Mouse (Mus musculus) embryonic facial prominence, embryonic 13.5 days (tissue): ENCODE measurements at regions not wholly inside any gene's neighbourhood (a gene's known extent, or its start where the extent isn't known, plus 50 kb on each side); places are given as distances from the start of the nearest gene placed in this dataset.

Source experiments
- ATAC-seq: fragments of 200-750 bp; cut with Nextera tagmentation; 2 replicates; pipeline ENCODE4 v1.8.0; 2017; ENCODE audit warnings: low read depth; ENCODE audit not compliant: insufficient number of reproducible peaks, insufficient read depth, low FRiP score, low TSS enrichment
- H3K27ac ChIP-seq: fragments of 300-500 bp; sonication (generic); 2 replicates; pipeline ENCODE4 v1.5.1; 2015; ENCODE audit warnings: moderate library complexity, mild to moderate bottlenecking, inconsistent platforms
- H3K27me3 ChIP-seq: fragments of 300-500 bp; sonication (generic); 2 replicates; pipeline ENCODE4 v1.6.1; 2015; ENCODE audit warnings: mild to moderate bottlenecking, inconsistent platforms
- H3K36me3 ChIP-seq: fragments of 300-500 bp; sonication (generic); 2 replicates; pipeline ENCODE4 v1.6.1; 2015; ENCODE audit warnings: mild to moderate bottlenecking, inconsistent platforms
- H3K4me1 ChIP-seq: fragments of 300-500 bp; sonication (generic); 2 replicates; pipeline ENCODE4 v1.6.1; 2015; ENCODE audit warnings: inconsistent platforms
- H3K4me2 ChIP-seq: fragments of 300-500 bp; sonication (generic); 2 replicates; pipeline ENCODE4 v1.6.1; 2015; ENCODE audit warnings: moderate library complexity, mild to moderate bottlenecking, inconsistent platforms
- H3K4me3 ChIP-seq: fragments of 300-500 bp; sonication (generic); 2 replicates; pipeline ENCODE4 v1.5.1; 2015; ENCODE audit warnings: mild to moderate bottlenecking, inconsistent platforms
- H3K9ac ChIP-seq: fragments of 300-500 bp; sonication (generic); 2 replicates; pipeline ENCODE4 v1.6.1; 2015; ENCODE audit warnings: mild to moderate bottlenecking, inconsistent platforms
- H3K9me3 ChIP-seq: fragments of 300-500 bp; sonication (generic); 2 replicates; pipeline ENCODE4 v1.6.1; 2016; ENCODE audit warnings: inconsistent platforms
- WGBS: fragments of 180-500 bp; shearing (Covaris S2); methylation state at CpG from one replicate; pipeline ENCODE4 v1.1.7; 2015; ENCODE audit warnings: mixed read lengths; 5-methylcytosine and 5-hydroxymethylcytosine counted together

- Histone ChIP-seq H3K27ac (no peak overlapping the region), H3K9ac (no peak overlapping the region), H3K9me3 (peaks cover 4% of the 10 kb centered on the region; the same call in 1 of the 2 replicates), H3K27me3 (no peaks in the 10 kb centered on the region), H3K4me1 (no peaks in the 10 kb centered on the region), H3K36me3 (no peaks in the 10 kb centered on the region), H3K4me2 (no peak overlapping the region), H3K4me3 (no peak overlapping the region)
- 43% methylated on average over 4 of the region's 4 CpGs for WGBS
- no peak for ATAC-seq
Observed at GRCm38 (mm10) chr11:45508566-45508965, 343.3 kb upstream of the Clint1 start.

GRCm38 (mm10) chr11:45509278-45509677 is 342.6 kb upstream of the Clint1 start:
- Histone ChIP-seq H3K36me3 (no peaks in the 10 kb centered on the region), H3K4me3 (no peak overlapping the region), H3K4me2 (no peak overlapping the region), H3K4me1 (peaks cover 5% of the 10 kb centered on the region; the same call in 1 of the 2 replicates), H3K27ac (no peak overlapping the region), H3K9ac (no peak overlapping the region), H3K9me3 (peaks cover 4% of the 10 kb centered on the region; the same call in 1 of the 2 replicates), H3K27me3 (no peaks in the 10 kb centered on the region)
- WGBS: 16% methylated on average over 2 of the region's 2 CpGs
- no peak for ATAC-seq

- H3K27ac ChIP-seq: 0 out of 2 replicates have a peak overlapping the region, but pooled peaks have one; percentile 3
- no peak for ATAC-seq
Observed at GRCm38 (mm10) chr11:45514415-45515271, 337.2 kb upstream of the Clint1 start.

GRCm38 (mm10) chr11:45524720-45525119 is 327.1 kb upstream of the Clint1 start:
- 59% methylated on average over 6 of the region's 6 CpGs for WGBS
- H3K4me2 ChIP-seq: no peak overlapping the region
- H3K9ac ChIP-seq: no peak overlapping the region
- ATAC-seq: no peak
- no peaks in the 10 kb centered on the region for H3K9me3 ChIP-seq
- H3K27me3 ChIP-seq: no peaks in the 10 kb centered on the region
- no peak overlapping the region for H3K4me3 ChIP-seq
- no peaks in the 10 kb centered on the region for H3K36me3 ChIP-seq
- peak overlapping the region; percentile 3; the same call in 1 of the 2 replicates for H3K27ac ChIP-seq
- peaks cover 17% of the 10 kb centered on the region for H3K4me1 ChIP-seq

More at GRCm38 (mm10) chr11:45514415-45515271, 337.2 kb upstream of the Clint1 start:
- Histone ChIP-seq H3K27me3 (no peaks in the 10 kb centered on the region), H3K9me3 (peaks cover 4% of the 10 kb centered on the region; the same call in 1 of the 2 replicates), H3K9ac (no peak overlapping the region), H3K4me2 (no peak overlapping the region), H3K36me3 (no peaks in the 10 kb centered on the region), H3K4me1 (peaks cover 14% of the 10 kb centered on the region), H3K4me3 (no peak overlapping the region)
- 47% methylated on average over 10 of the region's 10 CpGs for WGBS

- Histone ChIP-seq H3K4me3 (no peak overlapping the region), H3K4me1 (peaks cover 13% of the 10 kb centered on the region), H3K4me2 (no peak overlapping the region), H3K9me3 (no peaks in the 10 kb centered on the region), H3K27me3 (no peaks in the 10 kb centered on the region), H3K9ac (no peak overlapping the region), H3K27ac (no peak overlapping the region), H3K36me3 (no peaks in the 10 kb centered on the region)
- ATAC-seq: no peak
- 90% methylated on average over 9 of the region's 9 CpGs for WGBS
Observed at GRCm38 (mm10) chr11:45531044-45531626, 320.7 kb upstream of the Clint1 start.

GRCm38 (mm10) chr11:45533402-45534056 is 318.3 kb upstream of the Clint1 start:
- no peak overlapping the region for H3K27ac ChIP-seq
- H3K4me3 ChIP-seq: no peak overlapping the region
- H3K9me3 ChIP-seq: no peaks in the 10 kb centered on the region
- H3K27me3 ChIP-seq: no peaks in the 10 kb centered on the region
- peaks cover 28% of the 10 kb centered on the region for H3K4me1 ChIP-seq
- H3K36me3 ChIP-seq: no peaks in the 10 kb centered on the region
- H3K9ac ChIP-seq: no peak overlapping the region
- 54% methylated on average over 7 of the region's 7 CpGs for WGBS
- no peak for ATAC-seq
- H3K4me2 ChIP-seq: no peak overlapping the region

- no peaks in the 10 kb centered on the region for H3K36me3 ChIP-seq
- peaks cover 32% of the 10 kb centered on the region for H3K4me1 ChIP-seq
- H3K4me3 ChIP-seq: no peak overlapping the region
- peak overlapping the region; percentile 44; the same call in 1 of the 2 replicates for H3K9ac ChIP-seq
- no peak overlapping the region for H3K4me2 ChIP-seq
- H3K27me3 ChIP-seq: no peaks in the 10 kb centered on the region
- no peaks in the 10 kb centered on the region for H3K9me3 ChIP-seq
- H3K27ac ChIP-seq: peak overlapping the region; percentile 73
- ATAC-seq: no peak
- whole genome bisulfite sequencing: 35% methylated on average over 8 of the region's 8 CpGs
Observed at GRCm38 (mm10) chr11:45535501-45536025, 316.3 kb upstream of the Clint1 start.

- Histone ChIP-seq H3K4me2 (no peak overlapping the region), H3K27ac (no peak overlapping the region), H3K36me3 (no peaks in the 10 kb centered on the region), H3K27me3 (0 out of 2 replicates have a peak, but pooled peaks cover 3% of the 10 kb centered on the region), H3K4me3 (no peak overlapping the region), H3K9ac (no peak overlapping the region), H3K4me1 (peaks cover 32% of the 10 kb centered on the region), H3K9me3 (no peaks in the 10 kb centered on the region)
- WGBS: 62% methylated on average over 7 of the region's 7 CpGs
- no peak for ATAC-seq
Observed at GRCm38 (mm10) chr11:45538011-45538410, 313.8 kb upstream of the Clint1 start.

- Histone ChIP-seq H3K4me1 (peaks cover 30% of the 10 kb centered on the region), H3K36me3 (no peaks in the 10 kb centered on the region), H3K9me3 (no peaks in the 10 kb centered on the region), H3K9ac (no peak overlapping the region), H3K27me3 (peaks cover 3% of the 10 kb centered on the region; the same call in 1 of the 2 replicates), H3K4me2 (no peak overlapping the region), H3K4me3 (no peak overlapping the region), H3K27ac (no peak overlapping the region)
- ATAC-seq: no peak
- 32% methylated on average over 4 of the region's 4 CpGs for WGBS
Observed at GRCm38 (mm10) chr11:45539459-45539858, 312.4 kb upstream of the Clint1 start.

- H3K36me3 ChIP-seq: no peaks in the 10 kb centered on the region
- H3K9me3 ChIP-seq: no peaks in the 10 kb centered on the region
- no peak overlapping the region for H3K4me3 ChIP-seq
- 89% methylated on average over 3 of the region's 3 CpGs for WGBS
- no peaks in the 10 kb centered on the region for H3K4me1 ChIP-seq
- no peak overlapping the region for H3K4me2 ChIP-seq
- H3K27ac ChIP-seq: no peak overlapping the region
- no peak overlapping the region for H3K9ac ChIP-seq
- H3K27me3 ChIP-seq: peaks cover 3% of the 10 kb centered on the region; the same call in 1 of the 2 replicates
- ATAC-seq: no peak
Observed at GRCm38 (mm10) chr11:45544531-45544930, 307.3 kb upstream of the Clint1 start.

GRCm38 (mm10) chr11:45545896-45546626 is 305.8 kb upstream of the Clint1 start:
- Histone ChIP-seq H3K4me1 (0 out of 2 replicates have a peak, but pooled peaks cover 6% of the 10 kb centered on the region), H3K4me3 (no peak overlapping the region), H3K9me3 (no peaks in the 10 kb centered on the region), H3K4me2 (no peak overlapping the region), H3K27me3 (peaks cover 3% of the 10 kb centered on the region; the same call in 1 of the 2 replicates), H3K36me3 (no peaks in the 10 kb centered on the region), H3K27ac (no peak overlapping the region), H3K9ac (no peak overlapping the region)
- 74% methylated on average over 11 of the region's 11 CpGs for WGBS
- ATAC-seq: no peak
